Mouse (Mus musculus): ENCODE results near the gene Sctr. TPM values are rescaled to one million over a fixed set of nuclear protein-coding genes. Genes with fewer than 3 reads are reported as not detected.
A peak's percentile ranks its signal among the peaks of the same experiment; 100 is the strongest.

The Sctr gene
- polyA plus RNA-seq, 1 experiment, result not detected

DNA sequence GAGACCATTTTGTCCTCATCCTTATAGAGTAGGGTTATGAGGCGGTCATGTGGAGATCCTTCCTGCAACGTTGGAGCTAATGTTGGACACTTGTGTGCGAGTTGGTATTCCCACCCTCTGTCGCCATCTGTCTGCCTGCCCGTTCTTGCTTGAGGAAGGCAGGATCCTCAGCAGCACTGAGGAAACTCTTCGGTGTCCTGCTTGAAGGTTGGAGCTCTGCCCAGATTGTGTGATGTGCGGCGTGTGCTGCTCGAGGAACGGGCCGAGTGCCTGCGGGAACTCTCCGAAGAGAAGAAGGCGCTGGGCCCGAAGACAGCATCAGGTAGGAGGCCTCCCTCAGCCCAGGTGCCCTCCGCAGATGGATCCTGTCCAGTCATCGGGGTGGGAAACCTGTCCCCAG is 15.3 kb downstream of the Sctr start:
- Histone ChIP-seq H3K4me1 (ENCODE audit: control insufficient read depth, insufficient read depth, low read length) (no peaks in the 10 kb centered on the region), H3K27ac (ENCODE audit: insufficient read depth, low read length) (no peak overlapping the region), H3K9me3 (replicated peaks; ENCODE audit: control insufficient read depth, insufficient read depth, low read length, poor library complexity, severe bottlenecking) (no peaks in the 10 kb centered on the region), H3K27me3 (ENCODE audit: control insufficient read depth, insufficient read depth, low read length, poor library complexity, severe bottlenecking) (no peaks in the 10 kb centered on the region), H3K4me3 (ENCODE audit: low read depth, low read length) (no peak overlapping the region), H3K36me3 (ENCODE audit: control insufficient read depth, insufficient read depth, low read length, poor library complexity, severe bottlenecking) (no peaks in the 10 kb centered on the region), H3K9ac (ENCODE audit: low read depth, poor library complexity, severe bottlenecking) (no peak overlapping the region)
- no peak for TF ChIP-seq POLR2A (IDR thresholded peaks at IDR 0.05; ENCODE audit: insufficient read depth, low read length)
- TF ChIP-seq CTCF (IDR thresholded peaks at IDR 0.05; ENCODE audit: low read depth, low read length), result peak; percentile 37

DNA sequence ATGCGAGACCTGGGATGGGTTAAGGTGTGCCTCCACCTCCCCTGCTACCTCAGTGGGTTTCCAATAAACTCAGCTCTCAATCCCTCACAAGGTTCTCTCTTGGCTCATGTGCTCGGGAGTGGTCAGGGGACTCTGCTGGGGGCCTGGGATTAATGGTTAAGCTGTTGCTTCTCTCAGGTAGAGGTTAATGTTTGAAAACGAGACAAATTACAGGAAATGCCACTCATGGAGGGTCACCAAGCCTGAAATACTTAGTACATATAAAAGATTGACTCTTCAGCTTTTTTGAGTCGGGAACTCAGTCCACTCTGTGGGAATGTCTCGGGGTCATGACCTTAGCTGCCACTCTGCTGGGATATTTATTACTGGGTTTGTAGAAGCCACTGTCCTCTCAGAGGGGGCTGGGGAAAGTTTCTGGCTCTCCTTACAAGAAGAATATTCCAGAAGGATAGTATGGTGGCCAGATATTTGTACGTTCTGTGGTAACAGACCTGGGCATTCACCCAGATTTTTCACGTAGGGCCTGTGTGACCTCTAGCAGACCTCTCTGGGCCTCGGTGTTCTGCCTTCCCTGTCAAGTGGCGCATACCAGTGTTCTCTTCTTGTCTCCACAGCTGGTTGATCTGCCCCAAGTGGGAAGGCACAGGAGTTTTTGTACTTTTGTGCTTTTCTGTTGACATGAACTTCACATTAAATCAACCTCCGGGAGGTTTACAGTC is 17.8 kb downstream of the Sctr start:
- no peaks in the 10 kb centered on the region for H3K9me3 ChIP-seq (replicated peaks; ENCODE audit: control insufficient read depth, insufficient read depth, low read length, poor library complexity, severe bottlenecking)
- H3K27ac ChIP-seq (ENCODE audit: insufficient read depth, low read length), result no peak overlapping the region

DNA sequence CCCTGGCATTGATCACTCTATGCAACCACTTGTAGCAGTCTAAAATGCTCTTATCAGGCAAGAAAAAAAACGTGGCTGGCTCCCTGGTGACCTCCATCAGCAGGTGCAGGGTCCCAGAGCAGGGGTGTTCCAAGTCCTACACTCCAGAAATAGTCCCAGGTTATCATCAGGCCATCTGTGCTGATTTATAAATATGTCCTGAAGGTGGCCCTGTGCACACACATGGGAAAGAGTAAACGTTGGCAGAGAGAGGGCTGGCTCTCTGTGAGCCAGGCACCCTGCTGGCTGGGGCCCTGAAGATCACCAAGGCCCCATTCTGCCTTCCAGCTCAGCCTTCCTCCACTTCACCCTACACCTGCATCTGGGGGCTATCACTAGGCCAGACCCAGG is 18.4 kb downstream of the Sctr start:
- Histone ChIP-seq H3K4me3 (ENCODE audit: low read depth, low read length) (no peak overlapping the region), H3K27me3 (ENCODE audit: control insufficient read depth, insufficient read depth, low read length, poor library complexity, severe bottlenecking) (no peaks in the 10 kb centered on the region), H3K9ac (ENCODE audit: low read depth, poor library complexity, severe bottlenecking) (no peak overlapping the region), H3K27ac (ENCODE audit: insufficient read depth, low read length) (no peak overlapping the region), H3K9me3 (replicated peaks; ENCODE audit: control insufficient read depth, insufficient read depth, low read length, poor library complexity, severe bottlenecking) (no peaks in the 10 kb centered on the region), H3K4me1 (ENCODE audit: control insufficient read depth, insufficient read depth, low read length) (no peaks in the 10 kb centered on the region), H3K36me3 (ENCODE audit: control insufficient read depth, insufficient read depth, low read length, poor library complexity, severe bottlenecking) (no peaks in the 10 kb centered on the region)
- no peak for TF ChIP-seq POLR2A (IDR thresholded peaks at IDR 0.05; ENCODE audit: insufficient read depth, low read length)
- TF ChIP-seq EP300 (IDR thresholded peaks at IDR 0.05; ENCODE audit: insufficient read depth, low read depth, low read length), result no peak
- TF ChIP-seq CTCF (IDR thresholded peaks at IDR 0.05; ENCODE audit: low read depth, low read length), result no peak

More for the DNA sequence above, 17.8 kb downstream of the Sctr start:
- H3K9ac ChIP-seq (ENCODE audit: low read depth, poor library complexity, severe bottlenecking), result no peak overlapping the region
- no peak overlapping the region for H3K4me3 ChIP-seq (ENCODE audit: low read depth, low read length)
- TF ChIP-seq CTCF (IDR thresholded peaks at IDR 0.05; ENCODE audit: low read depth, low read length), result no peak
- no peak for TF ChIP-seq EP300 (IDR thresholded peaks at IDR 0.05; ENCODE audit: insufficient read depth, low read depth, low read length)
- TF ChIP-seq POLR2A (IDR thresholded peaks at IDR 0.05; ENCODE audit: insufficient read depth, low read length), result no peak
- H3K27me3 ChIP-seq (ENCODE audit: control insufficient read depth, insufficient read depth, low read length, poor library complexity, severe bottlenecking), result no peaks in the 10 kb centered on the region
- H3K36me3 ChIP-seq (ENCODE audit: control insufficient read depth, insufficient read depth, low read length, poor library complexity, severe bottlenecking), result no peaks in the 10 kb centered on the region
- no peaks in the 10 kb centered on the region for H3K4me1 ChIP-seq (ENCODE audit: control insufficient read depth, insufficient read depth, low read length)

DNA sequence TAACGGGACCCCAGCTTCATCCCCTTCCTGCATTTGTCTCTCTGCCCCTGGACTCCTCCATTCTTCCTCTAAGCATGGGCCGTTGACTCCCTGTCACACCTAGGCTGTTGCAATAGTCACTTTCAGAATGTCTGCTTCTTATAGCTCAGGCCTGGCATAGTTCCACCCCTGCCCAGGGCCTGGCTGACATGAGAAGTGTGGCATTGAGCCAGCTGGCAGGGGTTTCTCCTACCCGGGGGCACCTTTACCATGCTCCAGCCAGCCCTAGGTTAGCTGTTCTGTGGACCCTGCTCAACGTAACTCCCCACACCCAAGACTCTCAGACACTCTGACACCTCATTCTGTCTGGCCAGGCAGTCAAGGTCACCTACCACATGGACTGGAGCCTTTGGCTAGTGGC is 21.0 kb downstream of the Sctr start:
- Histone ChIP-seq H3K27ac (ENCODE audit: insufficient read depth, low read length) (no peak overlapping the region), H3K9ac (ENCODE audit: low read depth, poor library complexity, severe bottlenecking) (no peak overlapping the region), H3K4me3 (ENCODE audit: low read depth, low read length) (no peak overlapping the region), H3K4me1 (ENCODE audit: control insufficient read depth, insufficient read depth, low read length) (no peaks in the 10 kb centered on the region), H3K36me3 (ENCODE audit: control insufficient read depth, insufficient read depth, low read length, poor library complexity, severe bottlenecking) (no peaks in the 10 kb centered on the region), H3K9me3 (replicated peaks; ENCODE audit: control insufficient read depth, insufficient read depth, low read length, poor library complexity, severe bottlenecking) (no peaks in the 10 kb centered on the region), H3K27me3 (ENCODE audit: control insufficient read depth, insufficient read depth, low read length, poor library complexity, severe bottlenecking) (no peaks in the 10 kb centered on the region)
- no peak for TF ChIP-seq POLR2A (IDR thresholded peaks at IDR 0.05; ENCODE audit: insufficient read depth, low read length)
- TF ChIP-seq CTCF (IDR thresholded peaks at IDR 0.05; ENCODE audit: low read depth, low read length), result no peak
- TF ChIP-seq EP300 (IDR thresholded peaks at IDR 0.05; ENCODE audit: insufficient read depth, low read depth, low read length), result no peak

DNA sequence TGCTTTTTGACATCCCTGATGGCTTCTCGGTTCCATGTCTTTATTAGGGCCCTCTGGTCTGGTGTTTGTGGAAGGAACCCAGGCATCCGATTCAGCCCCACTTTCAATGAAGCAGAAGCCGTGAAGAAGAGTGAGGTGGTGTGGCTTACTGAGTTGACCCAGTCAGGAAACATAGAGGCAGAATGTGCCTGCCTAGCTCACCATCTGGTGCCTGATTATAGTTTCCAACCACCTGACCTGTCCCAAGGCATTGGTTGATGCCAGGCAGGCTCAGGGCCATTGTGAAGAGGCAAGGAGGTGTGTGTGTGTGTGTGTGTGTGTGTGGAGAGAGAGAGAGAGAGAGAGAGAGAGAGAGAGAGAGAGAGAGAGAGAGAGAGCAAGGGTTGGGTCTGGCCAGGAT is 23.8 kb downstream of the Sctr start:
- Histone ChIP-seq H3K27ac (ENCODE audit: insufficient read depth, low read length) (no peak overlapping the region), H3K36me3 (ENCODE audit: control insufficient read depth, insufficient read depth, low read length, poor library complexity, severe bottlenecking) (no peaks in the 10 kb centered on the region), H3K4me3 (ENCODE audit: low read depth, low read length) (no peak overlapping the region), H3K27me3 (ENCODE audit: control insufficient read depth, insufficient read depth, low read length, poor library complexity, severe bottlenecking) (no peaks in the 10 kb centered on the region), H3K9me3 (replicated peaks; ENCODE audit: control insufficient read depth, insufficient read depth, low read length, poor library complexity, severe bottlenecking) (no peaks in the 10 kb centered on the region), H3K4me1 (ENCODE audit: control insufficient read depth, insufficient read depth, low read length) (no peaks in the 10 kb centered on the region), H3K9ac (ENCODE audit: low read depth, poor library complexity, severe bottlenecking) (no peak overlapping the region)
- TF ChIP-seq EP300 (IDR thresholded peaks at IDR 0.05; ENCODE audit: insufficient read depth, low read depth, low read length) (no peak), CTCF (IDR thresholded peaks at IDR 0.05; ENCODE audit: low read depth, low read length) (no peak), POLR2A (IDR thresholded peaks at IDR 0.05; ENCODE audit: insufficient read depth, low read length) (no peak)

DNA sequence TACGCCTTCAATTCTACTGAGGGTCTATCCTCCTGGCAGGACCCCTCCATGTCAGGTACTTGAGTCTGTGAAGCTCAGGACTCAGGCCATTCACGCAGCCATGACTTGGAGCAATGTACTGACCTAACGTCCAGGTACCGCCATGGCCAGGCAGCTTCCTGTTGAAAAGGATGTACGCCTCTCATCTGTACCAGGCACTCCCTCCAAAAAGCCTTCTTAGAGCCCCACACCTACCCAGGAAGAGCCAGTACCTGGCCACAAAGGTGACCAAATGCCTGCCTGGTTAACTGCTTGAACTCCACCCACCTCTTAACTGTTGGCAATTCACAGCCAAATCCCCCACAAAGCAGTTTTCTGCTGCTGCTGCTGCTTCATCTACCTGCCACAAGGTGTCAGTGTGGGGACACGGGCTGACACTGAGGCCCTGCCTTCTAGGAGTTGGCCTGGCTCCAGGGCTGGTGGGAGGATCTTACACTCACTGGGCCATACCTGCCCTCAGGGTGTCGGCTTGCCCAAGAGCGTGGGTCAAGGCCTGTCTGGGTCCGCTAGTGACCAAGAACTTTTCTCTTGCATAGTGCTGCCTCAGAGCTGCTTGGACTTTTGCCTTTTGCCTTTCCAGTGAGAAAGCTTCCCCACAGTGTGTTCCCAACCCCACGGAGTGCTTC is 26.2 kb downstream of the Sctr start:
- Histone ChIP-seq H3K4me3 (ENCODE audit: low read depth, low read length) (no peak overlapping the region), H3K9ac (ENCODE audit: low read depth, poor library complexity, severe bottlenecking) (no peak overlapping the region), H3K4me1 (ENCODE audit: control insufficient read depth, insufficient read depth, low read length) (no peaks in the 10 kb centered on the region), H3K27ac (ENCODE audit: insufficient read depth, low read length) (no peak overlapping the region), H3K36me3 (ENCODE audit: control insufficient read depth, insufficient read depth, low read length, poor library complexity, severe bottlenecking) (no peaks in the 10 kb centered on the region), H3K9me3 (replicated peaks; ENCODE audit: control insufficient read depth, insufficient read depth, low read length, poor library complexity, severe bottlenecking) (no peaks in the 10 kb centered on the region), H3K27me3 (ENCODE audit: control insufficient read depth, insufficient read depth, low read length, poor library complexity, severe bottlenecking) (no peaks in the 10 kb centered on the region)
- TF ChIP-seq POLR2A (IDR thresholded peaks at IDR 0.05; ENCODE audit: insufficient read depth, low read length), result no peak
- peak; percentile 98 for TF ChIP-seq CTCF (IDR thresholded peaks at IDR 0.05; ENCODE audit: low read depth, low read length)

Measured in ES-Bruce4 (cell line).